Mouse (Mus musculus) lung, postnatal 14 days (tissue): ENCODE measurements around the gene Wfdc18.

Experiments used
- DNase-seq: peaks from one replicate; pipeline ENCODE4 v3.0.0; 2021

The Wfdc18 gene

GRCm38 (mm10) chr11:83708715-83709114 is at the start of gene Wfdc18:
TSS of gene Wfdc18 (plus strand) at chr11:83709015.
- no peak for DNase-seq

- DNase-seq = no peak
Measured at GRCm38 (mm10) chr11:83662204-83662603, 46.6 kb upstream of the Wfdc18 start, which contains the start of gene Ccl4. TSS of gene Ccl4 (plus strand) at chr11:83662584.

- no peak for DNase-seq
Measured at GRCm38 (mm10) chr11:83663532-83663931, 45.3 kb upstream of the Wfdc18 start.

DNA sequence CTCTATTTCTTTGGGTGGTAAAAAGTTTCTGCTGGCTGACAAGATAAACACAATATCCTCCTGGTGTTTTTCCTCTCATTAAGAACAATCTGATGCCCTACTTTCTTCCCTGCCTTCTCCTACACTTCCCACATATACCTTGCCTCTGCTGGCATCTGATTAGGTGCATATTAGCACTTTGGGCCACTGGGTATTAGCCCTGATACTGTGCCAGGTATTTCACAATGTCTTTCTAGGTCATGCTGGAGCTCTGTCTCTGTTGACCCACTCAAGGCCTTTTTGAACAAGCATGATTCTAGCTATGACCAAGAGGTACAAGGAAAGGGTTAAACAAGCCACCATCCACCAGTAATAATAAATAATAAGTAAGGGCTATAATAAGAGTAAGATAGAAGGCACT is 37.1 kb upstream of the Wfdc18 start:
- DNase-seq = no peak

GRCm38 (mm10) chr11:83675665-83676064 is 33.1 kb upstream of the Wfdc18 start:
- DNase-seq = no peak

- no peak for DNase-seq
Measured at GRCm38 (mm10) chr11:83689918-83690317, 18.9 kb upstream of the Wfdc18 start.

GRCm38 (mm10) chr11:83692008-83692407 is 16.8 kb upstream of the Wfdc18 start:
- no peak for DNase-seq

- no peak for DNase-seq
Measured at GRCm38 (mm10) chr11:83703705-83704104, 5.1 kb upstream of the Wfdc18 start, which contains the start of gene Wfdc17. TSS of gene Wfdc17 (plus strand) at chr11:83703991.

DNA sequence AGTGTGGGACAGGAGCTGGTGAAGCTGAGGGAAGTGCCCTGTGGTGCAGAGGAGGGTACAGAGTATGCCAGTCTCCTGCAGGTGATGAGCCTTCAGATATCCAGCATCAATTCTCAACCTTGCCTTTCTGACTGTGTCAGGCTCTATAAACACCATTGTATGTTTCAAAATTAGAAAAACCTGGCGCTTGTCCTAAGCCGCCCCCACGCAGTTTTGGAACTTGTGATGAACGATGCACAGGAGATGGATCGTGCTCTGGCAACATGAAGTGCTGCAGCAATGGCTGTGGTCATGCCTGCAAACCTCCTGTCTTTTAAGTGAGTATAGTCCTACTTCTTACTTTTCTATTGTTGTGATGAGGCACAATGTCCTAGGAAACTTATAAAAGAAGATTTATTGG is 868 bp downstream of the Wfdc18 start:
- DNase-seq = no peak

GRCm38 (mm10) chr11:83712671-83713070 is 3.9 kb downstream of the Wfdc18 start:
- DNase-seq = no peak

- DNase-seq = no peak
Measured at GRCm38 (mm10) chr11:83713925-83714324, 5.1 kb downstream of the Wfdc18 start.

DNA sequence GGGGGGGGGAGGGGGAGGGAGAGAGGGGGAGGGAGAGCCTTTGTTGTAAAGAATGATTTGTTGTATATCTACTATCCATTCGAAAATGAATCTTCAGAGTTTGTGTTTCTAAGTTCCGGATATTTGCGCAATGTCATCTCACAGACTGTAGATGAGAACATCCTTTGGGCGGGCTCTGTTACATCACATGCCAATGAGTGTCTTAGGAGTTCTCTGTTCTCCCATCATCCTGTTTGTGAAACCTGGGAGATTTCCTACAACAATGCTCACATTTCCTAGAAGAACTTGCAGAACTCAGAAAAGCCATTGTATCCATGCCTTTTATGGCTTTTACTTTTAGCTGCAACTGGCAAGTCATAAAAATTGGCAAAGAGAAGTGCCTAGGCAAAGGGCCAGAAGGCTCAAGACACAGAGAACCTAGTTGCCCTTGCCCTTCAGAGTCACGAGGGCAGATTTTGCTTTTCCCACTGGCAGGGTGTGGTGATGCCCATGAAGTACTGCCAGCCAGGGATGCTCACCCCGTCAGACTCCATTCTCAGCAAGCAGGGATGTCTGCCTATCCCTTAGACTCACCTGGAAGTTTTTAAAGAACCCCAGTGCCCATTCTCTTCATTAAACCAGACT is 8.3 kb downstream of the Wfdc18 start:
- no peak for DNase-seq

- DNase-seq = no peak
Measured at GRCm38 (mm10) chr11:83720766-83721165, 12.0 kb downstream of the Wfdc18 start.

DNA sequence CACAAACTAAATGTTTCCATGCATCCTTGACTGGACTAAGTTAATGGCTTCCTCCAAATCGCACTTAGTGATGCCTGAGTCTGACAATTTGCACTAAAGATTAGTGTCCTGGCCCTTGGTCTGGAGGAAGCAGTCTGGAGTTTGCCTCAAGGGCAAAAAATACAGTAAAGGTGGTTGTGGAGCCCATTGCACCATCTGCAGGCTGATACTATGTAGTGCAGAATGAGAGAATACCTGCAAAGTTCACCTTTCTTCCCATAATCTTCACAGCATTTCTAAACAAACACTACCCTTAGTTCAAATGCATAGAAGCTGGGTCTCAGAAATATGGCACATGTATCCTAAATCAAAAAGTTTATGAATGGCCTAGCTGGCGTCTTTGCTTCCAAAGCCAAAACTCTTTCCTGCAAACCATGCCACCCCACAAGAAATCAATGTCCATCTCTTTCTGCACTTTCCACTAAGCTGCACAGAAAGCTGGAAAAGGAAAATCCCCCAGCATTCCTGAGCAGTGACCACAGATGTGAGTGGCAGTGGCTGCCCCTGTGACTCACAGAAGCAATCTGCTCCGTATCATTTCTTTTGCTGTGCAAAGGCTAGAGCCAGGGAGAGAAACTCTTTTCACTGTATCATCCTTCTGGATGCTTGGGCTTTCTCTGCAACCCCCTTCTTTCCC is 20.1 kb downstream of the Wfdc18 start:
- DNase-seq = no peak

DNA sequence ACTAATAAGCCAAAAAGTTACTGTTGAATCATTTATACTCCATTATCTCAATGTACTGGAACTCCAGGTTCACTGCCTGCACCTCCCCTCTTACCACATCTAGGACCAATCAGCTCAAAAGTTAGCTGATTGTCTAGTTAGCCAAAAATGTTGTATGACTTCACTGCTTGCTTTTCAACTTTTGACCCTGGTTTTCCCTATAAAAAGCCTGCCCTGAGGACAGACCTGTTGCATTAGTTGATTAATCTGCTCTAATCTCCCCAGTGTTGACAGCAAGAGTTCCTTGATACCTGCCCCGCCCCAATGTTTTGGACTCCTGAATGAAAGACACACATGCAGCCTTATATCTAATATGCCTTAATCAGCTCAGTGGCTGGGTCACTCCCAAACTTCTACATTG is 22.3 kb downstream of the Wfdc18 start:
- DNase-seq = no peak

DNA sequence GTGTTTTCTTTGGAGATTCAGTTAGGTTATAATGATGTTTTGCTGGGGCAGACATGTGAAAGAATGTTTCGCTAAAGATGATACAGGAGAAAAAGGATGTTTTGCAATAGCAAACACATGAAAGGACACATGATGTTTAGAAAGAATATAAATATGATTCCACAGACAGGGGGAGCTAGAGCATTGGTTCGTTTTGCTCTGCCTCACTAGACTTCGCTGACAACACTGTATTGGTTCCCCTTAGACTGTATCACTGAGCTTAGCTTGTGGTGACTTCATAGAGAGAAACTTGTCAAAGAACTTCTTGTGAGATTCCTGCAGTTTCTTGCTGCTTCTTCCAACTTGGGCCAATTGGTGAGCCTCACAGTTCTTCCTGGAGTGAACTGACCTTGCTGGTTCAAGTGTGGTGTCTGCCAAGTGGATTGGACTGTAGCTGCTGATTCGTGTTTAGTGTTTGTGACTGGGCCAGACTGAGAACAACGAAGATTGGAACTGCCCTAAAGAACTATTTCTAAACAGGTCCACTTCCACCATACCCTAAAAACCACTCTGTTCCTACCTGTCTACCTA is 24.3 kb downstream of the Wfdc18 start:
- DNase-seq = no peak

GRCm38 (mm10) chr11:83734215-83734614 is 25.4 kb downstream of the Wfdc18 start:
- DNase-seq = no peak

DNA sequence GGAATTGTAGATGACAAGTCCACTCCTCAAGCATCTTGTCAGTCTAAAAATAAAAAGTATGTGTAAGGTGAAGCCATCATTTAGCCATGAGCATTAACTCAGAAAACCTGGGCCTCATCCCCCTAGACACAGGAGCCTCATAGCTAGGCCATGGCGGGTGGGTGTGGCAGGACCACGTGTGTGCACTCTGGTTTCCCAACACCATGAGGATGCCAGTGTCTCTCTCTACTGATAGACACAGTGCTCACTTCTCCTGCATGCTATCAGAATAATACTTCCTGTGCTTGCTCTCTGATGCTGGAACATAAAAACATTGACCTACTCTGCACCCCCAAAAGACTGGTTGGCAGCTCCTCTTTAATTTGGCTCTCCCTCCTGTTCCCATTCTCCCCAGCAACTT is 27.1 kb downstream of the Wfdc18 start:
- DNase-seq = no peak

DNA sequence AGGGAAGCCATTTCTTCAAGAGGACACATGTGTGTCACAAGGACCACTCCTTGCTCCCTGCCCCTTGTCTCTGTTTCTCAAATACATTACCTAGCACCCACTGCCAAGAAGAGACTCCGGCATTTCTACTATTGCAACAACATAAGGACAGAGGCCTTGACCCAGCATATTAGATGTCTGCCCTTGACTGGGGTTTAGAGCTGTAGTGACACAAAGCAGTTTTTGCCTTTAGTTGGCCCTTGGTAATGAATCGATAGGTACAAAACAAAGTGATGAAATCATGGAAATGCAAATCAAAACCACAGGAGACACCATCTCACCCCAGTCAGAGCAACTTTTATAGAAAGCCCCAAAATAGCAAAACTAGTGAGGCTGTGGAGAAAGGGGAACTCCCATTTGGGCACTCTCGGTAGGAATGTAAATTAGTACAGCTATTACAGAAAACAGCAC is 28.3 kb downstream of the Wfdc18 start:
- DNase-seq = no peak

DNA sequence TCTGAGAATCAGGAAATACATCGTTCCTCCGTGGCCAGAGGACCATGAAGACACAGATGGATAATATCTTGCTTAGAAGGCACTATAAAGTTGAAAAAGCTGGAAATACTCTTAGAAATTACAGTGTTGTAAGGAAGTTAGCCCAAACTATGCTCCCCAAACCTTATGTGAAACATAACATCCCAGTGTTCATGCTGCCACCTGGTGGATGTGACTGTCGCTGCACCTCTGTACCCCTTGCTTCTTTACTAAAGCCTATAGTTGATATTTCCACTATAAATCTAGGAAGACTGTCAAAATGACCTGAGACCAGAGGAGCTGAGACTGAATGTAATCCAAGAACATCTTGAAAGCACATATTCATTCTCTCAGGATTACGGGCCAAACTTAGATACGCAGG is 30.4 kb downstream of the Wfdc18 start:
- peak; percentile 84 for DNase-seq

DNA sequence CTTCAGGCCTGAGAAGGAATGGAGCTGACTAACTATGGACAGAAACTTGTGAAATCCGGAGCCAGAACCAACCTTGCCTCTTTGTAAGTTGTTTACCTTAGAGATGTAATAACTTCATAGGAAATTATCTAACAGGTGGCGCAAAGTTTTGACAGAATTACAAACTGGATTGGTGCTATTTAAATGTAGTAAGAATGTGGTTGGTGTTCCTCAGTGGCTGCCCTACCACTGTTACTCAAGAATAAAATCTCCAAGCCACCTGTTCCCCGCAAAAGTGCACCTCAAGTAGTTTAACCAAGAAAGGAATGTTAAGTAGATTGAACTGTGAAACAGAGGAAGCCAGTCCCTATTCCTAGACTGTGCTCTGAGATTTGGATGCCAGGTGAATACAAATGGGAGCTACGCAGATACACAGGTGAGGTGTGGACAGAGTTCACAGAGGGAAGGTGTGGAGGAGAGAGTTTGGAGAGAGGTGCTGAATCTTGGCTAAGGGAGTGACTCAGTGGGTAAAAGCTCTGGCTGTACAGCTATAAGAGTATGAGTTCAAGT is 31.7 kb downstream of the Wfdc18 start:
- no peak for DNase-seq

- no peak for DNase-seq
Measured at GRCm38 (mm10) chr11:83741841-83742240, 33.0 kb downstream of the Wfdc18 start.

GRCm38 (mm10) chr11:83742731-83743355 is 34.0 kb downstream of the Wfdc18 start:
- DNase-seq = peak; percentile 12
